Mouse (Mus musculus) hindlimb bud, embryonic 11.5 days (tissue): ENCODE measurements around the gene Zranb2.

Experiments used
- DNase-seq: peaks from one replicate; pipeline ENCODE4 v3.0.0-alpha.2; 2012; ENCODE audit warnings: low read depth, low spot score; ENCODE audit errors: extremely low spot score

Gene Zranb2

DNA sequence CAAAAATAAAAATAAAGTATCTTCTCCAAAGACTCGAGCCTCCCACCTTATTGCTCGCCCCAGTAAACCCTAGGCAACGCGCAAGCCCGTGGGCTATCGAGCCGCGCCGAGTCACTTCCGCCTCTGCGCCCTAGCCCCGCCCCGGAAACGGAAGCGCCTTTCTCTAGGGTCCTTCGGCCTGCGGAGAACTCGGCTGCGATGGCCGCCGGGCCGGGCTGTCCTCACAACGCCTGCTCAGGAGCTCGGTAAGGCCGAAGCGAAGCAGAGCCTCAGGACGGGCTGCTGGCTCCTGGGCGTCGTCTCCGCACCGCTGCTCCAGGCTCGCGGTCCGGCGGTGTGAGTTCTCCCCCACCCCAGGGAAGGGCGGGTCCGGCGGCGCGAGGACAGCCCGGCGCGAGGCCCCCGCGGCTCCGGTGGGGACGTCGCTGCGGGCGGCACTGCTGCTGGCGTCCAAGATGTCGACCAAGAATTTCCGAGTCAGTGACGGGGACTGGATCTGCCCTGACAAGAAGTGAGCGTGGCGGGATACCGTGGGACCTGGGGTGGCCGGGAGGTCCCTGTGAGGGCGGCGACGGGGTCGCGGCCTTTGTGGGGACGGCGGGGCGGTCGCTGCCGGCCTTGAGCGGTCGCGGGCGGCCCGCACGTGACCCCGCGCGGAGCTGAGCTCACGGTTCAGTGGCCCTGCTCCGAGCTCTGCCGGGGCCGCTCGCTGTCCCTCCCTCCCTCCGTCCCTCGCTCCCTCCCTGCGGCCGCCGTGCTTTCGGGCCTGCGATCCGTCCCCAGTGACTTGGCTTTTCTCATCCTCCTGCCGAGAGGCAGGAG lies at the start of gene Zranb2:
TSS of gene Zranb2 (plus strand) at position 197 of the 822 bp plus-strand sequence.
- no peak for DNase-seq

DNA sequence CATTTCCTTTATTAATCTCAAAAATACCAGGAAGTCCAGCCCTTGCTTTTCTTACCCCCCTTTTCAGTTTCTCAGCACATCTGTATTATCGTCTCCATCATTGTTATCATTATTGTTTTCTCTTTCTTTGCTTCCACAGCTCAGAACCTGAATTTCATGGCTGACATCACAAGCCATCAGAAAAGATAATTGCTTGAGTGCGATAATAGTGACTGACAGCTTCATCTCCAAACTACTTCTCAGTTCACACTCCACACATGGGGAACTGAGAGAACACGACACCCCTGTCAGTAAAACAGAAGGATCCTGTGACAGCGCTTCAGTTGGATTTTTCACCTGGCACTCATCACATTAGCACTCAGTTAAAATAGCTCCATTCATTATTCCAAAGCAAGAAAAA lies 41.9 kb upstream of the Zranb2 start:
- no peak for DNase-seq

DNA sequence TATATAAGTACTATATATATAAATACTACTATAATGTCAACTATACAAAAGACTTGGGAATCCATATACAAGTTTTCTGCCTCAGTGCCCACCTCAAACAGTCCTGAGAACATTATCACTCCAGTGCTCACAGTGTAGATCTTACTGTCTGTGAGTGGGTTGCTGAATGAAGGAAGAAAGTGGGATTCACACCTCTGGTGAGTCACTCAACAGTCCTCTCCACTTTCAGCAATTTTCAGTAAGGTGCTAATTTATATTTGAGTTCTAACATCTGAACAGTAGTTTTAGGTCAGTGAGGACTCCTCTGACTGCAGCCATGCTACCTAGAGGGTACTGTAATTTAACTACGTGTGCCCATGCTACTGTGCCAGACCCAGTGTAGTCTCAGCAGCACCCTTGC lies 31.7 kb upstream of the Zranb2 start:
- DNase-seq, result no peak

DNA sequence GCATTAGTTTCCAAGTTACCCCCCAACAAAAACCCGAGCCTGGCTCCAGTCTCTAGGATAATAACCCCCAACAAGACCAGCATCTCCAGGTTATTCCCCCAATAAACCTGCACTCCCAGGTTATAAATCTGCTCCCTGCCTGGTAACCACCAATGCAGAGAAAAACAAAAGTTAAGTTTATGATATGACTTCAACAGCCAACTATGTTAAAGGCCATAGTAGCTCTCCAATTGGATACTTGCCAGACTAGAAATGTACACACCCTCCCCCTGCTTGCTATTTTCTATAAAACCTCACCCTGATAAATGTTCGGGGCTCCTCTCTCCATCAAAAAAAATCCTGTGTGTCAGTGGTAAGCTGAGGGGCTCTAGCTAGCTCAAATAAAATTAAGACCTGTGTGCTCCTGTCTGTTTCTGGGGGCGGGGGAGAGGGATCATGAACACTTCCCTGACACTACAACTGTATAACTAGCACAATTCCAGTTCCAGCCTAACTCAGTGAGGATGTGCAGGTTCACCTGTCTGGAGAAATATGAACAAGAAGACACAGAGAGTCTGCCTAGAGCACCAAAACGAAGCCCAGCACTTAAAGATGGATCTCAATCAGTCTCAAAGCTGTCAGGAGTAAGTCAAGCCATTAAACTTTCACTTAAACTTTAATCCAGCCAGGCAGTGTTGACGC lies 19.7 kb upstream of the Zranb2 start:
- DNase-seq, result no peak

DNA sequence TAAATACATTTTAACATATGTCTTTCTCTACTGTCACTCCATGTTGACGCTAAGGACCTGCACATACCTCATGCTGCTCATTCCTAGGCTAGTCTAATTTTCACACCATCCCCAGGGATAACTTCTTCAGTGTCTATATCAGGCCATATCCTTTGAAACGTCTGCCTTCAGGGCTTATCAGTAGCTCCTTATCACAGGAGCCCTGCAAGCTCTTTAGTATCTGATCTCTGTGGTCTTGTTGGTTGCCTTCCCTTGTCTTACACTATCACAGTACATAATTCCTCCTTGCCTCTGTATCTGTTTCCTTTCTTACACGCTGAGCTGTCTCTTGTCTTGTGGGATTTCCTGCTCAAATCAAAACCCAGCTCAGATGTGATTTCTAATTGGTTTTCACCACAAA lies 17.5 kb upstream of the Zranb2 start:
- DNase-seq, result no peak

DNA sequence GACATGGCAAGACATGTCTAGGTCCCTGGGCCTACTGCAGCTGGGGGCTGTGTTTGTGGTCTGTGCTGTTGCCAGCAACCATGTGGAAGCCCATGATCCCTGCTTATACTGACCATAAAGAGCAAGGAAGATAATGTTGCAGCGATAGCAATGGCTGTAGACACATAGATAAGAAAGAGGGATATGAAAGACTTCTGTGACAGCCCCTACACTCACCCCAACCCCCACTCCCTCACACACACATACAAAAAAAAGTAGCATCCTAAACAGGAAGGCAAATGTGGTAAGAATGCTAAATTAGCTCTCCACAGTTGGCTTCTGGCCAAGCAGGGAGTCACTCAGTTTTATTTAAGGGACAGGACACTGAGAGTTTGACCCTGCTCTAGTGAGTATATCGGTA lies 16.0 kb upstream of the Zranb2 start:
- DNase-seq, result no peak

DNA sequence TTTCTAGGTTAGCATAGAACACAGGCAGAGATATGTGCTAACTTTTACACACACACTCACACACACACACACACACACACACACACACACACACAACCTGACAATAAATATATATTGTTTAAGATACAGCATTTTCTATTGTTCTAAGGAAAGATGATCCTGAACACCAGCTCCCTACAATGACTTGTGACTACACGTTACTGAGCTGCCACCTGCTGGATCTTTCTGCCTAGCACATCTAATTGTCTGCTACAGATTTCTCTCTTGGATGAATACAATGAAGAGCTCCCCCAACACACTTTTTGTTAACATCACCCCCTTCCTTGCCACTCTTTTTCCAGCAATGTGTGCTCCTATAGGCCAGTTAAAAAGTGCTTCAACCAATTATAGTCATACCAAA lies 13.5 kb upstream of the Zranb2 start:
- no peak for DNase-seq

DNA sequence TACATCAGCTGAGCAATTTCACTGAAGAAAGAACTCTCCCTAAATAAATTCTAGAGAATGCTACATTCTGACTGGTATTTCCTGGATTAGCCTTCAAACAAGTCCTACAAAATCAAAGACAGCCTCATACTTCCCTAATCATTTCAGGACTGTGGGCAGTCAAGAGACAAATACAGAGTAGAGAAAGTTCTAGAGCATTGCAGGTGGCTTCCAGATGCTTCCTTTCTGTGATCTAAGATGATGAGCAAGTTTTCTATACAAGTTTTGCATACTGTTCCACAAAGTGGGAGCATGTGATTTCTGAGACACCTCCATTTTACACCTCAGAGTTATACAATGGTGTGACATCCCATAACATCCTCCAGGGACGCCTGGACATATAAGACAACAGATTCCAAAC lies 10.1 kb upstream of the Zranb2 start:
- DNase-seq, result no peak

DNA sequence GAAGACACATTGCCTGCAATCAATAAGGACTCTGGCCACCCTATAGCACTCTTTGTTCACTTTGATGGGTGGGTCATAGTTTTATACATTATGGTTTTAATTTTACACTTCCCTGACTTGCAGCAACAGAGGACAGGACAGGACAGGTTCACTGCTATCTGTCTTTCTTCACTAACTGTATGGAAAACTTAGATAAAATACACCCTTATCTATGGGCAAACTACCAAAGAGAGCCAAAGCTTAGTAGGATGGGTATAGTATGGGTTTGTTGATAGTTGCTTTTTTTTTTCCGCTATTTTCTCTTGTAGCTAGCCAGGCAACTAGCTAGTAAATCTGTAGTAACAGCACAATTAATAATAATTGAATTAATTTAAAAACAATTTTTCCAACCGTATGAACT lies 2.4 kb upstream of the Zranb2 start:
- DNase-seq, result no peak

DNA sequence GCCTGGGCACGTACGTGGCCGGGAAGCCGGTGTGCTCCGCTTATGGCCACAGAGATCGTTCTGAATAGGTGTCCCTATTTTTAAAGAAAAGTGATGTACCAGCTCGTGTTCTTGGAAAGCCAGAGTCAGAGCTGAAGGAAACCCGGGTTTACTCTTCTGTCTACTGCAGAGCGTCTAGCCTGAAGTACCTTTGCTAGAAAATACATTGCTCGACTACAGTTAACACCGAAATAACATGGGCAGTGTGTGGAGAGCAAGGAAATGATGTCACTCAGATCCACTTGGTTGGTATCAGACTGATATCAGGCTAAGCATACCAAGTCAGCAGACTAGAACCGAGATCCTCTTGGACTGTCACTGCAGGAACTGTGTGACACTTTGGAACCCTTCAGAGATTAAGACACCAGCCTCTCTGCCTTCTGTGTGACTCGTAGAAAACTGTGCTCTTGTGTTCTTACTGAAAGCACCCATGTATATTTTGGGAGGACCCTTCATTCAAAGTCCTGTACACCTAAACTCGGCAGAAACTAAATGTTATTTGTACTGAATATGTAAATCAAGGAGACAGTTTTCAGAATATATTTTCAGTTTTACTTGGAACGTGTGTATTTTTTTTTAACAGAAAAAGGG lies 941 bp downstream of the Zranb2 start:
- DNase-seq, result no peak

DNA sequence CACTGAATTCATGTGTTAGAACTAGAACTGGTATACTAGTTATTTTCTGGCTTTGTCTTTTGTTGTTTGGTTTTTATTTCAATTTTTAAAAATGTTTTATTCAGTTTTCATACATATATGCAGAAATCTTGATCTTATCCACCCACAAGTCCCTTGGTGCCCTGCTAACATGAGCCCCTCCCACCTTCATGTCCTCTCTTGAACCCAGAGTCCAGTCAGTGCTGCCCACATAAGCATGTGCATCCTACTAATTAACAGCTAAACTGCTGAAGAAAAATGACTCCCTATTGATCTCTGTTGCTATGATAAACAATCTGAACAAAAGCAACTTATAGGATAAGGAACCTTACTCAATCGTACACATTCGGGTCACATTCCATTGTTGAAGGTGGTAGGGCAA lies 15.4 kb downstream of the Zranb2 start:
- no peak for DNase-seq

DNA sequence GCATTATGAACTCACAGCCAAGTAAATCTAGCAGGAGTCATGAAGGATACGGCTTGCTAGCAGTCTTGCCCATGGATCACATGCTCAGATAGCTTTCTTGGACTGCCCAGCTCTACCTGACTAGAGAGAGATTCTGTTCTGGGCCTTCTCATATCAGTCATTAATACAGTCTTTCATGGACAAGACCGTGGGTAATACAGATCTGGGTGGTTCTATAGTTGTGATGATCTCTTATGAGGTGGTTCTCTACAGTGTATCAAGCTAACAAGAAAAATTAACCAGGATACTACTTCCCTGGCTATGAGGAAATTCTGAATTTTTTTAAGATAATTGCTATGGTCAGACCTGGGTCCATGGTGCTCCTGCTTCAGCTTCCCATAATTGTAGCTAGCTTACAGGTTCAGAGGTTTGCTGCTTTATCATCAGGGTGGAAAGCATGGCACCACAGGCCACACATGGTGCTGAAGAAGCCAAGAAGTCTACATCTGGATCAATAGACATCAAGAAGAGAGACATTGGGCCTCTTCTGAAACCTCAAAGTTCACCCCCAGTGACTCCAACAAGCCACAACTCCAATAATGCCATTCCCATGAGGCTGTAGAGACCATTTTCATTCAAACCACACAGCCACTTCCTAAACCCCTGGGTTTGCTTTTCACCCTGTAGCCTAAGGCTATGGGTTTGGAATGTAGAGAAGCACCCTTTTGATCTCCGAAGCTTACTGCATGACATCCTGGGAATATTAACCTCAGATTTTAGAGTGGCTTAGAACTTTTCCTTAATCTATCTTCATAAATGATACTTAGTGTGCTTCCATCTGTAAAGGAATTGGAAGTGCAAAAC lies 16.0 kb downstream of the Zranb2 start:
- no peak for DNase-seq

DNA sequence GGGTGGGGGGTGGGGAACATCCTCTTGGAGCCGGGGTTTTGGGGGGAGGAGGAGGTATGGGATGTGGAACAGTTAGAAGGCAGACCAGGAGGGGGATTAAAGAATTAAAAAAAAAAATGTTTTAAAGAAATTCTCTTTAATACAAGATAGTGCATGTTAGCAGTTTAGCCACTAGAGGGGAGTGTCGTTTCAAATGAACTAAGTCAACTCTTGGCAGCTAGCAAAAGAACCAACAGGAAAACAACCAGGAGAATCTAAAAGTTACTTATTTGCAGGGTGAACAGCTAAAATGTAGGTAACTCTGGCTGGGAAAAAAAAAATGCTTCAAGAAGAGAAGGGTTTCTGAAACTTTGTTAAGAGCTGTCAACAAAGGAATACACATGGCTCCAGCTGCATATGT lies 31.2 kb downstream of the Zranb2 start:
- DNase-seq, result peak; percentile 50

DNA sequence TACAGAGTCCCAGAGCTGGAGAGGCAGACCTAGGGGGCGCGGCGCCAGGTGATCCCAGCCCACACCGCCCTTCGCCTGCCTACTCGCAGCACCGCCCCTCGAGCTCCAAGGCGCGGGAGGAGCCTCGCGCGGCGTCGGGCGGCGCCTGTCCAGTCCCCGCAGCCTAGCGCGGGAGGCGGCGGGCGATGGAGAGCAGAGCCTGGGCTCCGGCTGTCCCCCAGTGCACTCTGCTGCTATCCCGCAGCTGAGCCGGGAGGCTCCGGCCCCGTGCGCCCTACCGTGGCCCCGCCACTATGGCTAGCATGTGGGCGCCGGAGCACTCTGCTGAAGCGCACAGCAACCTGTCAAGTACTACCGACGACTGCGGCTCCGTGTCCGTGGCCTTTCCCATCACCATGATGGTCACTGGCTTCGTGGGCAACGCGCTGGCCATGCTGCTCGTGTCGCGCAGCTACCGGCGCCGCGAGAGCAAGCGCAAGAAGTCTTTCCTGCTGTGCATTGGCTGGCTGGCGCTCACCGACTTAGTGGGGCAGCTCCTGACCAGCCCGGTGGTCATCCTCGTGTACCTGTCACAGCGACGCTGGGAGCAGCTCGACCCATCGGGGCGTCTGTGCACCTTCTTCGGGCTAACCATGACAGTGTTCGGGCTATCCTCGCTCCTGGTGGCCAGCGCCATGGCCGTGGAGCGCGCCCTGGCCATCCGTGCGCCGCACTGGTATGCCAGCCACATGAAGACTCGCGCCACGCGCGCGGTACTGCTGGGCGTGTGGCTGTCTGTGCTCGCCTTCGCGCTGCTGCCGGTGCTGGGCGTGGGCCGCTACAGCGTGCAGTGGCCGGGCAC lies 33.0 kb downstream of the Zranb2 start, which contains the start of gene Ptger3:
TSS of gene Ptger3 (plus strand) at position 168 of the 841 bp plus-strand sequence.
- no peak for DNase-seq

DNA sequence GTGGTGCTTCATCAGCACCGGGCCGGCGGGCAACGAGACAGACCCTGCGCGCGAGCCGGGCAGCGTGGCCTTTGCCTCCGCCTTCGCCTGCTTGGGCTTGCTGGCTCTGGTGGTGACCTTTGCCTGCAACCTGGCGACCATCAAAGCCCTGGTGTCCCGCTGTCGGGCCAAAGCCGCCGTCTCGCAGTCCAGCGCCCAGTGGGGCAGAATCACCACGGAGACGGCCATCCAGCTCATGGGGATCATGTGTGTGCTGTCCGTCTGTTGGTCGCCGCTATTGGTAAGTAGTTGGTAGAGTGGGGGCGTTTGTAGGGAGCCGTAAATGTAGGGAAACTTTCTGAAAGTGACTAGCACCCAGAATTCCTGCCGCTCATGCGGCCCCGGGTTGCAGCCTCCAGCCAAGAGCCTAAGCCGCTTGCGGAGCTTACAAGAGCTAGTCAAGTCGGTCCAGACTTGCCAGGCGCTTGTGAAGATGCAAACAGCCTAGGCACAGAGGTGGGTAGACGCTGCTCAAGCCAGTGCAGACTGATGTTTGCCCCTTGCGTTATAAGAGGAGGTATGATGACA lies 33.7 kb downstream of the Zranb2 start:
- DNase-seq, result no peak

DNA sequence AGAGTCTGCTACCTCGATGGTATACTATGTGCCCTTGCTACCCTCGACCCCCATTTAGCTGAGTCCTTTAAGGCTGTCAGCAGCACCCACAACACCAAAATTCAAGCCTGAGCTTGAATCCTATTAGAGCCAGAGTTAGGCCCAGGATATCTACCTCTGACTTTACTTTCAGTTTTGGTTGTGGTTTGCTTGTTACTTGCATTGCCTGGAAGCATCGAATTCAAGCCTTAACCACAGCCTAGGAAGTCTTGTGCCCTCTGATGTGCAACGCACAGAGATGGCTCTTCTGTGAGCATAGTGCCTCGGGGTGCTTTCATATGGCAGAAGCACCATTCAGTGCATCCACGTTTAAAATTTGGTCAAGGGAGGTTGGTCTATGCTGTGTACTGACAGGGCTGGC lies 38.1 kb downstream of the Zranb2 start:
- no peak for DNase-seq

DNA sequence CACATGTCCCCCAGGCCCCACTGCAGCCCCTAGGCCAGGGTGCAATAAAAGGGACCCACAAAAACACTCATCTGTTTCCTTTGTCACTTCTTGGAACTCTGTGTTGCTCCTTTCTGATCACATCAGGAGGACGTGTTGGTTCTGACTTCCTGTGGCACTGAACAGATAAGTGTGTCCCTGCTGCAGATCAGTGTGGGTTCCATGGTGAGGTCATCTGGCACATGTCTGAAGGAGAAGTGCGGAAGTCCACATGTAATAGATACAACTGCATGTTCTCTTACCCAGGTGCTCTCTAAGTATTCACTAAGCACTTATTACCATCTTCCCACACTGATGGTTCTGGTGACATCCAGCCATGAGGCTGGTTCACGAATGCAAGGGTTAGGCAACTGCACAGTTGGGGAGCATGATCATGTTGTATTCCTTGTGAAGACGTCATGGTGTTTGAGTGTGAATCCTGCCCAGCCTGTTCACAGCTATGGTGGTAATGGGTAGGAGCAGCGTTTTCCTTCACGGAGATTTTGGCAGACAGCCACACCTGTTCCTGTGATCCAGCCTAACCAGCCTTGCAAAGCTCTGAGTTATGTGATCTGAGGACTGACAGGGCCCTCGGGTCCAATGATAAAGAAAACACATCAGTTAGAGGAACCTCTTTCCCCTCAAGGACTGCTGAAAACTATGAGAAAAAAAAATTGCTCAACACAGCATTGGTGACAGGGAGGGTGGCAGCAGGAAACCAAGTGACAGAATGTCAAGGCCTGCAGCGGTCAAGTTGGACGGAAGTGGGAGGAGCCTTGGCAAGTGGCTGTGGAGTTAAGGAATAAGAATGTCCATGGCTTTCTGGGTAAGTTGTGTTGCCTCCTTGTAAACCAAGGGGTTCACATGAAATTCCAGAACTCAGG lies 41.7 kb downstream of the Zranb2 start:
- DNase-seq, result no peak

DNA sequence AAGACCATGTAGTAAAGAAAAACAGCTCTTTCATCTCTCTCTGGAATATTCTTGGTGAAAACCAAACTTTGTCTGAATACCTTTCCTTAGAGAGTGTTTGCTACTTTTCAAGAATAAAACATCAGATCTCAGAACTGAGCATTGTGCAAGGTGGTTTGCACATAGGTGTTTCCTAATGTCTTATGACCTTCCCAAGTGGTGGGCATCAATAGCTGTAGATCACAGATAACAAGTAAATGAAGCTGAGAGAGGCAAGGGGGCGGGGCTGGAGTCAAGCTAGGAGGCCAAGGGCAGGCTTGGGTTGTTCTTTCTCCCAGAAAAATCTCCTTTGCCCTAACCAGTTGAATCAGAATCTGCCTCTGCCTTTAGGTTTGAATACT lies 42.4 kb downstream of the Zranb2 start:
- DNase-seq, result no peak

DNA sequence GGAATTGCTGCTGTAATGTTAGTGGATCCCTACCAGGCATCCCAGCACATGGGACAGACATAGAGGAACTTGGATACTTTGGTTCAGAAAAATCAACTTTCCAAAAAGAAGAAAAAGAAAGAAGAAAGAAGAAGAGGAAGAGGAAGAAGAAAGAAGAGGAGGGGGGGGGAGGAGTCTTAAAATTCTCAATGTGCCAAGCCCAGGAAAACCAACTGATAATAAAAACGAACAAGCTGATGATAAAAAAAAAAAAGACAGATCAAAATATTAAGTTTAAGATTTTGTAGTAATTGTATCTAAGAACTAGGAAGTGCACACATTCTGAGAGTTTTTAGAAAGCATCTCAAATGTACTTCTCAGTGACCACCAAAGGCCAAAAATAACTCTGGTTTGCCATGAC lies 42.9 kb downstream of the Zranb2 start:
- DNase-seq, result no peak
